Mouse (Mus musculus) adrenal gland, adult 10 weeks (tissue): ENCODE results near the gene Lysmd2. TPM values are rescaled to one million over a fixed set of nuclear protein-coding genes. Genes with fewer than 3 reads are reported as not detected.

Experiments
- polyA plus RNA-seq: library from polyadenylated mRNA; stranded (reverse); fragments of 350-450 nt; fragmentation: Illumina TruSeq; extraction: RNeasy Lipid Tissue Mini Kit (QIAGEN cat#74804); gene quantifications from one replicate; pipeline ENCODE4 v1.2.3, GENCODE M21; 2014; ENCODE audit warnings: low read depth, low replicate concordance

Gene Lysmd2
- 18.7 TPM for polyA plus RNA-seq

GRCm38 (mm10) chr9:75625556-75626307 is at the start of gene Lysmd2:
Lysmd2 (plus strand) TSS chr9:75625741.

GRCm38 (mm10) chr9:75610571-75611493 is 14.7 kb upstream of the Lysmd2 start, which contains the start of gene Tmod2:
Tmod2 (minus strand) TSS chr9:75611325.

GRCm38 (mm10) chr9:75683426-75684191 is 58.1 kb downstream of the Lysmd2 start, which contains the start of gene Scg3:
Scg3 (minus strand) TSS chr9:75684056.

Other genes starting within 250 kb of the Lysmd2 start
- gene Mapk6, start 215.7 kb upstream of the Lysmd2 start, polyA plus RNA-seq: 53.3 TPM
- gene Leo1, start 184.2 kb upstream of the Lysmd2 start, polyA plus RNA-seq: 48.3 TPM
- gene Tmod3, start 66.1 kb upstream of the Lysmd2 start, polyA plus RNA-seq: 109 TPM
- gene Tmod2, start 14.4 kb upstream of the Lysmd2 start, polyA plus RNA-seq: 16.3 TPM
- gene Scg3, start 58.3 kb downstream of the Lysmd2 start, polyA plus RNA-seq: 76.4 TPM
- 5.1 TPM for gene Bmp5, start 149.6 kb downstream of the Lysmd2 start, polyA plus RNA-seq